ENCODE assay signal across 20 mouse cellular contexts in genomic region chr12:80957961-80958360, GRCm38 (mm10). TPM values are rescaled to one million over a fixed set of nuclear protein-coding genes. Genes with fewer than 3 reads are reported as not detected.
"Had no signal": no experiment of that assay in that cellular context is flagged by ENCODE, and none has a peak within 500 bp of the region (broad histone marks: within the 10 kb centered on the region; RNA-seq: fewer than 3 reads in every experiment).

No protein-coding gene starts in this region.

- H3K9me3 ChIP-seq: liver, embryonic 15.5 days; lung, embryonic 15.5 days; midbrain, embryonic 10.5 days; midbrain, embryonic 13.5 days; neural tube, embryonic 12.5 days; stomach, embryonic 15.5 days had no signal

- H3K4me2 ChIP-seq: liver, embryonic 15.5 days; lung, embryonic 15.5 days; midbrain, embryonic 13.5 days; neural tube, embryonic 12.5 days; stomach, embryonic 15.5 days had no signal

- ATAC-seq: lung, postnatal 0 days; midbrain, embryonic 13.5 days; midbrain, embryonic 16.5 days had no signal

- H3K4me1 ChIP-seq: liver, embryonic 15.5 days; lung, embryonic 15.5 days; midbrain, embryonic 10.5 days; neural tube, embryonic 12.5 days; stomach, embryonic 15.5 days had no signal

- H3K27me3 ChIP-seq: liver, embryonic 15.5 days; lung, embryonic 15.5 days; midbrain, embryonic 13.5 days; neural tube, embryonic 12.5 days; stomach, embryonic 15.5 days had no signal

- H3K9ac ChIP-seq: liver, embryonic 15.5 days; lung, embryonic 15.5 days; midbrain, embryonic 13.5 days; neural tube, embryonic 12.5 days; stomach, embryonic 15.5 days had no signal

- H3K27ac ChIP-seq: liver, embryonic 15.5 days; lung, embryonic 15.5 days; midbrain, embryonic 10.5 days; midbrain, embryonic 13.5 days; neural tube, embryonic 12.5 days; stomach, embryonic 15.5 days; stomach, postnatal 0 days had no signal

- H3K4me3 ChIP-seq: liver, embryonic 15.5 days; lung, embryonic 15.5 days; midbrain, embryonic 10.5 days; midbrain, embryonic 13.5 days; neural tube, embryonic 12.5 days; stomach, embryonic 15.5 days had no signal

- DNase-seq: lung, adult 18-20 months; lung, postnatal 14 days; lung, postnatal 36 days; right cerebral cortex, postnatal 14 days; thymus, adult 2 months; thymus, postnatal 25 days; thymus, postnatal 4 days had no signal

RNA-seq across cellular contexts. Expression of gene Slc10a1, which starts 10.5 kb away (rescaled TPM):
- total RNA-seq: megakaryocyte, adult 5-6 weeks; megakaryocyte-erythroid progenitor cell, adult 5-6 weeks had no signal
- polyA plus RNA-seq: spleen, adult 2 months; urinary bladder, adult 2 months had no signal
